Mouse (Mus musculus) CH12.LX (cell line): ENCODE measurements around the gene Gm20388.

ENCODE experiments used
- CHD1 ChIP-seq: IDR thresholded peaks from 2 replicates; pipeline ENCODE4 v1.6.1; 2012; ENCODE audit warnings: low read depth, low read length, improper control_type of control experiment, inconsistent platforms
- CTCF ChIP-seq, 2 experiments: IDR thresholded peaks in 1 of 2; conservative IDR thresholded peaks in 1 of 2; 2 replicates each; pipeline ENCODE4 v1.5.1; 2011 to 2012; ENCODE audit warnings: low read depth in 2 of 2, low read length in 2 of 2, improper control_type of control experiment in 1 of 2, inconsistent platforms in 1 of 2, mild to moderate bottlenecking in 1 of 2, moderate library complexity in 1 of 2
- E2F4 ChIP-seq: IDR thresholded peaks from 2 replicates; pipeline ENCODE4 v1.6.1; 2011; ENCODE audit warnings: low read depth, low read length, improper control_type of control experiment; ENCODE audit not compliant: insufficient replicate concordance
- MAFK ChIP-seq: IDR thresholded peaks from 2 replicates; pipeline ENCODE4 v1.6.1; 2011; ENCODE audit warnings: low read length, improper control_type of control experiment; ENCODE audit not compliant: insufficient replicate concordance
- POLR2A ChIP-seq: IDR thresholded peaks from 2 replicates; pipeline ENCODE4 v1.6.1; 2011; ENCODE audit warnings: low read depth, mild to moderate bottlenecking, improper control_type of control experiment, low read length
- SMC3 ChIP-seq: IDR thresholded peaks from 2 replicates; pipeline ENCODE4 v1.6.1; 2011; ENCODE audit warnings: low read depth, low read length, improper control_type of control experiment
- TBP ChIP-seq: conservative IDR thresholded peaks from 2 replicates; pipeline ENCODE4 v1.6.1; 2011; ENCODE audit warnings: low read depth, low read length, improper control_type of control experiment
- ZMIZ1 ChIP-seq: IDR thresholded peaks from 2 replicates; pipeline ENCODE4 v1.6.1; 2012; ENCODE audit warnings: low read depth, mild to moderate bottlenecking, inconsistent platforms, low read length, improper control_type of control experiment
- ZNF384 ChIP-seq: IDR thresholded peaks from 2 replicates; pipeline ENCODE4 v1.6.1; 2012; ENCODE audit warnings: low read depth, low read length, improper control_type of control experiment, inconsistent platforms

- TF ChIP-seq CTCF (conservative IDR thresholded peaks at IDR 0.05 in 1 of 2, IDR thresholded peaks at IDR 0.05 in 1 of 2; ENCODE audit: low read depth in 2 of 2, low read length in 2 of 2) (no peak), SMC3 (no peak), TBP (no peak), POLR2A (no peak), MAFK (no peak), CHD1 (no peak), ZMIZ1 (no peak), ZNF384 (no peak), E2F4 (no peak)
These were observed 1405.4 kb downstream of the Gm20388 start for GRCm38 (mm10) chr8:121316009-121316408.
